Mouse (Mus musculus) forebrain, embryonic 11.5 days (tissue): ENCODE data around the gene Phf12. TPM values are rescaled to one million over a fixed set of nuclear protein-coding genes. Genes with fewer than 3 reads are reported as not detected.
A peak's percentile ranks its signal among the peaks of the same experiment; 100 is the strongest.
"Not testable (repeated sequence)": the region's sequence is repeated elsewhere in the genome, so short reads cannot be mapped to it uniquely, and the experiment has no call there.

Source experiments
- ATAC-seq: fragments of 200-750 bp; cut with Nextera tagmentation; replicated peaks from 2 replicates; pipeline ENCODE4 v1.8.0; 2017; ENCODE audit warnings: moderate TSS enrichment; ENCODE audit not compliant: low FRiP score
- DNase-seq: peaks from one replicate; pipeline ENCODE4 v3.0.0-alpha.2; 2017; ENCODE audit warnings: low spot score
- H3K27ac ChIP-seq: fragments of 300-500 bp; sonication (generic); 2 replicates; pipeline ENCODE4 v1.5.1; 2014; ENCODE audit warnings: low read depth, low read length
- H3K27me3 ChIP-seq: fragments of 300-500 bp; sonication (generic); 2 replicates; pipeline ENCODE4 v1.6.1; 2014; ENCODE audit warnings: mild to moderate bottlenecking, low read length, mixed read lengths; ENCODE audit not compliant: control insufficient read depth, insufficient read depth
- H3K36me3 ChIP-seq: fragments of 300-500 bp; sonication (generic); 2 replicates; pipeline ENCODE4 v1.6.1; 2014; ENCODE audit warnings: mild to moderate bottlenecking, low read length, moderate library complexity, mixed read lengths; ENCODE audit not compliant: control insufficient read depth, insufficient read depth
- H3K4me1 ChIP-seq: fragments of 300-500 bp; sonication (generic); replicated peaks from 2 replicates; pipeline ENCODE4 v1.6.1; 2014; ENCODE audit warnings: low read length, mixed read lengths; ENCODE audit not compliant: control insufficient read depth, insufficient read depth
- H3K4me2 ChIP-seq: fragments of 300-500 bp; sonication (generic); 2 replicates; pipeline ENCODE4 v1.6.1; 2014; ENCODE audit warnings: low read depth, mild to moderate bottlenecking, low read length, moderate library complexity, mixed read lengths; ENCODE audit not compliant: severe bottlenecking
- H3K4me3 ChIP-seq: fragments of 300-500 bp; sonication (generic); 2 replicates; pipeline ENCODE4 v1.5.1; 2014; ENCODE audit warnings: low read depth, low read length
- H3K9ac ChIP-seq: fragments of 300-500 bp; sonication (generic); 2 replicates; pipeline ENCODE4 v1.6.1; 2014; ENCODE audit warnings: low read length
- H3K9me3 ChIP-seq: fragments of 300-500 bp; sonication (generic); 2 replicates; pipeline ENCODE4 v1.6.1; 2016; ENCODE audit warnings: low read length, mixed read lengths; ENCODE audit not compliant: control insufficient read depth
- WGBS: fragments of 180-500 bp; shearing (Covaris S2); extraction: QIAGEN DNeasy Blood & Tissue Kit; methylation state at CpG from one replicate; pipeline ENCODE4 v1.1.7; 2014; 5-methylcytosine and 5-hydroxymethylcytosine counted together
- polyA plus RNA-seq: library from polyadenylated mRNA; unstranded; fragments of >200 nt; fragmentation: Nextera tagmentation; extraction: Ambion mirVana; gene quantifications from 2 replicates; pipeline ENCODE4 v1.2.1, GENCODE M21; 2014

The Phf12 gene
- polyA plus RNA-seq, 1 experiment from 2014 or later: 30.5 TPM

GRCm38 (mm10) chr11:78044758-78045251 is 62.3 kb downstream of the Phf12 start:
- Histone ChIP-seq H3K9me3 (no peaks in the 10 kb centered on the region), H3K9ac (no peak overlapping the region), H3K4me3 (no peak overlapping the region), H3K36me3 (no peaks in the 10 kb centered on the region; the same call in 1 of the 2 replicates), H3K4me2 (no peak overlapping the region), H3K4me1 (no peaks in the 10 kb centered on the region), H3K27ac (no peak overlapping the region), H3K27me3 (no peaks in the 10 kb centered on the region)
- no peak for DNase-seq
- 91% methylated on average over 5 of the region's 5 CpGs for WGBS
- no peak for ATAC-seq

GRCm38 (mm10) chr11:78048637-78049036 is 66.1 kb downstream of the Phf12 start:
- not testable (repeated sequence) for H3K27ac ChIP-seq, H3K9me3 ChIP-seq, DNase-seq, H3K4me3 ChIP-seq, H3K4me1 ChIP-seq, H3K36me3 ChIP-seq, H3K27me3 ChIP-seq, ATAC-seq, H3K9ac ChIP-seq, H3K4me2 ChIP-seq
- WGBS: 100% methylated on average over 2 of the region's 4 CpGs

- no peaks in the 10 kb centered on the region for H3K4me1 ChIP-seq
- DNase-seq: no peak
- H3K27ac ChIP-seq: no peak overlapping the region
- no peak overlapping the region for H3K4me2 ChIP-seq
- no peaks in the 10 kb centered on the region for H3K9me3 ChIP-seq
- 94% methylated on average over 8 of the region's 8 CpGs for WGBS
- peaks cover 4% of the 10 kb centered on the region; the same call in 1 of the 2 replicates for H3K36me3 ChIP-seq
- H3K9ac ChIP-seq: no peak overlapping the region
- ATAC-seq: no peak
- no peaks in the 10 kb centered on the region for H3K27me3 ChIP-seq
- no peak overlapping the region for H3K4me3 ChIP-seq
Observed at GRCm38 (mm10) chr11:78053078-78053477, 70.5 kb downstream of the Phf12 start.

GRCm38 (mm10) chr11:78056946-78057345 is 74.4 kb downstream of the Phf12 start:
- H3K36me3 ChIP-seq: peaks cover 9% of the 10 kb centered on the region; the same call in 1 of the 2 replicates
- WGBS: 86% methylated on average over 8 of the region's 8 CpGs

GRCm38 (mm10) chr11:78059833-78060757 is 77.5 kb downstream of the Phf12 start:
- Histone ChIP-seq H3K36me3 (peaks cover 9% of the 10 kb centered on the region; the same call in 1 of the 2 replicates), H3K9ac (no peak overlapping the region), H3K4me1 (no peaks in the 10 kb centered on the region), H3K27ac (no peak overlapping the region), H3K4me3 (no peak overlapping the region), H3K4me2 (no peak overlapping the region), H3K9me3 (no peaks in the 10 kb centered on the region), H3K27me3 (no peaks in the 10 kb centered on the region)
- ATAC-seq (no peak), DNase-seq (peak; percentile 77)
- WGBS: 68% methylated on average over 9 of the region's 9 CpGs

More at GRCm38 (mm10) chr11:78056946-78057345, 74.4 kb downstream of the Phf12 start:
- DNase-seq (no peak), ATAC-seq (no peak)
- H3K4me1 ChIP-seq: no peaks in the 10 kb centered on the region
- H3K9me3 ChIP-seq: no peaks in the 10 kb centered on the region
- H3K4me2 ChIP-seq: no peak overlapping the region
- no peaks in the 10 kb centered on the region for H3K27me3 ChIP-seq
- H3K27ac ChIP-seq: no peak overlapping the region
- H3K4me3 ChIP-seq: no peak overlapping the region
- no peak overlapping the region for H3K9ac ChIP-seq

- H3K4me3 ChIP-seq: no peak overlapping the region
- H3K9me3 ChIP-seq: no peaks in the 10 kb centered on the region
- no peaks in the 10 kb centered on the region for H3K4me1 ChIP-seq
- H3K27me3 ChIP-seq: no peaks in the 10 kb centered on the region
- DNase-seq: peak; percentile 7
- WGBS: 77% methylated on average over 1 of the region's 1 CpGs
- H3K4me2 ChIP-seq: no peak overlapping the region
- peaks cover 9% of the 10 kb centered on the region; the same call in 1 of the 2 replicates for H3K36me3 ChIP-seq
- ATAC-seq: no peak
- H3K27ac ChIP-seq: no peak overlapping the region
- no peak overlapping the region for H3K9ac ChIP-seq
Observed at GRCm38 (mm10) chr11:78062563-78062962, 80.0 kb downstream of the Phf12 start.

- no peak overlapping the region for H3K27ac ChIP-seq
- ATAC-seq (no peak), DNase-seq (no peak)
- H3K9me3 ChIP-seq: no peaks in the 10 kb centered on the region
- WGBS: 54% methylated on average over 2 of the region's 2 CpGs
- H3K36me3 ChIP-seq: no peaks in the 10 kb centered on the region
- no peak overlapping the region for H3K9ac ChIP-seq
- H3K4me1 ChIP-seq: no peaks in the 10 kb centered on the region
- no peak overlapping the region for H3K4me2 ChIP-seq
- H3K4me3 ChIP-seq: no peak overlapping the region
- no peaks in the 10 kb centered on the region for H3K27me3 ChIP-seq
Observed at GRCm38 (mm10) chr11:78065906-78066305, 83.4 kb downstream of the Phf12 start.

- DNase-seq (no peak), ATAC-seq (no peak)
- whole genome bisulfite sequencing: 72% methylated on average over 2 of the region's 2 CpGs
- no peaks in the 10 kb centered on the region for H3K36me3 ChIP-seq
- no peaks in the 10 kb centered on the region for H3K27me3 ChIP-seq
- H3K4me2 ChIP-seq: no peak overlapping the region
- no peak overlapping the region for H3K9ac ChIP-seq
- no peak overlapping the region for H3K4me3 ChIP-seq
- H3K9me3 ChIP-seq: no peaks in the 10 kb centered on the region
- no peaks in the 10 kb centered on the region for H3K4me1 ChIP-seq
- no peak overlapping the region for H3K27ac ChIP-seq
Observed at GRCm38 (mm10) chr11:78066641-78067040, 84.1 kb downstream of the Phf12 start.
